12 mouse cellular contexts compared by ENCODE assay signal in the genomic region with DNA sequence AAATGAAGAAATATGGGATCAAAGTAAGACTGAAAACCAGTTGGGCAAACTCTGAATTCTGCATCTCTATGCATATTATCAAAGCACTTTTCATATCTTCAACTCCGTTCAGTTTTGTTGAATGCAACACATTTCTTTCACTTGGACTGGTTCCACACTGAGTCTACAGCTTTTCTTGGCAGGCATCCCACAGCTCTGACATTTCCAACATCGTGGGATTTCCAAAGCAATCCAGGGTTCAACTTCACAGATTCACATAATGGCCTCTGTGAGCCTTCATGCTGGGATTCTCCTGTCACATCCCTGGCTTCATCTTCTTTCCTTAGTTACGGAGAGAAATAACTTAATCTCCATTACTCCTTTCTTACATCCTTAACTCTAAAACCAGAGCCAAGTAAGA.
DNase-seq lines count a peak whose midpoint lies in the region; ATAC-seq and TF ChIP-seq lines count a peak whose summit lies in the region.
"Had no signal": no experiment of that assay in that cellular context is flagged by ENCODE, and none has a peak within 500 bp of the region (broad histone marks: within the 10 kb centered on the region; RNA-seq: fewer than 3 reads in every experiment).

No protein-coding gene starts in this region.

- DNase-seq in cerebellum, postnatal 14 days: peak; percentile 22 to 37
- peak; percentile 56 for DNase-seq in intestine, embryonic 14.5 days (ENCODE audit: low spot score)
- DNase-seq in layer of hippocampus, adult 11-12 months (ENCODE audit: low spot score): peak; percentile 31
- DNase-seq in right cerebral cortex, adult 18-20 months: peak; percentile 32
- DNase-seq in thymus, postnatal 14 days: no peak
- DNase-seq in embryo, embryonic 10.5 days (ENCODE audit: low spot score): no peak
- DNase-seq: adrenal gland, adult 2 months; cerebellum, adult 9-10 months; kidney, postnatal 14 days had no signal

- H3K27me3 ChIP-seq in intestine, embryonic 14.5 days (replicated peaks; ENCODE audit: control insufficient read depth, insufficient read depth, low read length): no peaks in the 10 kb centered on the region
- H3K27me3 ChIP-seq in intestine, postnatal 0 days (replicated peaks; ENCODE audit: control insufficient read depth, insufficient read depth, low read length): no peaks in the 10 kb centered on the region

- no peaks in the 10 kb centered on the region for H3K9me3 ChIP-seq in intestine, embryonic 14.5 days (ENCODE audit: control insufficient read depth, low read length)
- H3K9me3 ChIP-seq in intestine, postnatal 0 days (ENCODE audit: control insufficient read depth): no peaks in the 10 kb centered on the region

- no peak overlapping the region for H3K4me2 ChIP-seq in intestine, embryonic 14.5 days (ENCODE audit: low read length)
- no peak overlapping the region for H3K4me2 ChIP-seq in intestine, postnatal 0 days (replicated peaks; ENCODE audit: low read depth)

- H3K4me1 ChIP-seq in intestine, embryonic 14.5 days (replicated peaks; ENCODE audit: control insufficient read depth, insufficient read depth, low read length): no peaks in the 10 kb centered on the region
- no peaks in the 10 kb centered on the region for H3K4me1 ChIP-seq in intestine, postnatal 0 days (replicated peaks; ENCODE audit: control insufficient read depth, insufficient read depth, low read length)

- ATAC-seq in cerebellum, adult (ENCODE audit: insufficient number of reproducible peaks, low FRiP score, low TSS enrichment): no peak
- no peak for ATAC-seq in intestine, embryonic 14.5 days (replicated peaks; ENCODE audit: low FRiP score, low TSS enrichment, low read depth)
- no peak for ATAC-seq in intestine, postnatal 0 days

- no peak overlapping the region for H3K4me3 ChIP-seq in intestine, embryonic 14.5 days (ENCODE audit: low read depth, low read length)
- no peak overlapping the region for H3K4me3 ChIP-seq in intestine, postnatal 0 days (ENCODE audit: low read depth, low read length)

- H3K36me3 ChIP-seq in intestine, embryonic 14.5 days (ENCODE audit: control insufficient read depth, insufficient read depth, low read length): no peaks in the 10 kb centered on the region
- no peaks in the 10 kb centered on the region for H3K36me3 ChIP-seq in intestine, postnatal 0 days (ENCODE audit: control insufficient read depth, insufficient read depth)

- no peak overlapping the region for H3K9ac ChIP-seq in intestine, embryonic 14.5 days (ENCODE audit: low read length)
- H3K9ac ChIP-seq in intestine, postnatal 0 days (ENCODE audit: low read depth, low read length): no peak overlapping the region

- no peak overlapping the region for H3K27ac ChIP-seq in intestine, embryonic 14.5 days (ENCODE audit: low read depth)
- H3K27ac ChIP-seq in intestine, postnatal 0 days (ENCODE audit: low read depth, low read length): no peak overlapping the region
- H3K27ac ChIP-seq: macrophage had no signal

- WGBS in intestine, embryonic 14.5 days: 42% methylated on average over 3 of the region's 3 CpGs
- WGBS in intestine, postnatal 0 days: 60% methylated on average over 3 of the region's 3 CpGs

- no peak for TF ChIP-seq CTCF in intestine, postnatal 0 days (IDR thresholded peaks at IDR 0.05; ENCODE audit: low read depth)

Comparison
In these comparisons a context has a peak if more than half of its experiments do, and no peak if none do; other contexts are left out.
1. DNase-seq: peak in cerebellum, postnatal 14 days (2 of 2), intestine, embryonic 14.5 days (single experiment), layer of hippocampus, adult 11-12 months (single experiment) and right cerebral cortex, adult 18-20 months (single experiment); none in thymus, postnatal 14 days (single experiment) and embryo, embryonic 10.5 days (single experiment).